Mouse (Mus musculus) left cerebral cortex, postnatal 25 days (tissue): ENCODE measurements around the gene Ccdc69. TPM values are rescaled to one million over a fixed set of nuclear protein-coding genes. Genes with fewer than 3 reads are reported as not detected.

Source experiments
- DNase-seq, 2 experiments: peaks; one replicate each; pipeline ENCODE4 v3.0.0; 2022; ENCODE audit warnings: low spot score in 2 of 2, mixed read lengths in 1 of 2
- intact Hi-C: fragments of 180-260 bp; cut with DNase I; formaldehyde crosslinking; loops from one replicate; pipeline ENCODE4 v1.15.1; 2025
- total RNA-seq, 2 experiments: library from RNA; stranded (reverse); gene quantifications; 2 replicates each; pipeline ENCODE4 v1.2.3; 2021

Gene Ccdc69
- total RNA-seq, 2 experiments from 2014 or later: 0.32 to 0.37 TPM

GRCm38 (mm10) chr11:55060802-55061201 is 17.1 kb downstream of the Ccdc69 start:
- no peak for DNase-seq
- intact Hi-C loops: no loop called here

DNA sequence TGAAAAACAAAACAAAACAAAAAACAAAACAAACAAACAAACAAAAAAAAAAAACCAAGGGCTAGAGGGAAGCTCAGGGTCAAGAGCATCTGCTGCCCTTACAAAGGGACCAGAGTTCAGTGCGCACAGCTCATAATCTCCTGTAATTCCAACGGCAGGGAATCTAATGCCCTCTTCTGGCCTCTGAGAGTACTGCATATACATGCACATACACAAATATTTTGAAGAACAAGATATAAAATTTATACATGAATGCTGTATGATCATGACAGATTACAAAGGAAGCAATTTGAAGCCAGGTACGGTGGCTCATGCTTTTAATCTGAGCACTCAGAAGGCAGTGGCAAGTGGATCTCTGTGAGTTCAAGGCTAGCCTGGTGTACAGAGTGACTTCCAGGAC is 20.4 kb downstream of the Ccdc69 start:
- DNase-seq: no peak
- intact Hi-C loops: no loop called here

DNA sequence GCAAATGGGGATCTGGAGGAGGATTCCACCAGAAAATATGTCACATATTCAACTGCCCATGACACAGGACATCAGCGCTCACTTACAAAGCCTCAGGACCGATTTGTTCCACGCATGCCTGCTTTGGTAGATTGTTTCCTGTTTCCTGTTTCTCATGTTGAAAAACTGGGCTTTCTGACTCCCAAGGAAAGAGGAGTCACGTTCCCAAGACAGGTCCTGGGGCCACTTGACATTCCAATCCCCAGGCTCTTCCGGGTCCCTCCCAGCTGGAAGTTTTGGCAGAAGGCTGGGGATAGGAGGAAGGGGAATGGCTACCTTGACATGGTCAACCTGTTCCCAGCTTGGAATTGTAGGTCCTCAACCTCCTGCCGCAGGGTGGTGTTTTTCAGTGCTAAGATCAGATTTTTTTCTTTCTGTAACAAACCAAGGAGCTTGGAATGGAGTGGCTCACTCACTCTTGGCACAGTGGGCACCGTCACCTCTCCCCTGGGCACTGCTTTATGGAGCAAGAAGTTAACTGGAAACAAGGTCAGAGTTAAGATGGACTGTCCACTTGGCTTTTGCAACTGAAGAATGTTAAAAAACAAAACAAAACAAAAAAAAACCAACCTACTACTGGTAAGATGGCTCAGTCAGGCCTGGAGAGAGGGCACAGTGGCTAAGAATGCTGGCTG is 27.0 kb downstream of the Ccdc69 start:
- DNase-seq: no peak
- intact Hi-C loops: no loop called here

- intact Hi-C loops: loop anchor here (1.0 to 10.0 kb wide), 4 partner anchors 40 to 341 kb away; no protein-coding TSS in a partner anchor
- peak in 1 of 2 experiments; percentile 12 for DNase-seq
Measured at GRCm38 (mm10) chr11:55046600-55046999, 31.3 kb downstream of the Ccdc69 start.

DNA sequence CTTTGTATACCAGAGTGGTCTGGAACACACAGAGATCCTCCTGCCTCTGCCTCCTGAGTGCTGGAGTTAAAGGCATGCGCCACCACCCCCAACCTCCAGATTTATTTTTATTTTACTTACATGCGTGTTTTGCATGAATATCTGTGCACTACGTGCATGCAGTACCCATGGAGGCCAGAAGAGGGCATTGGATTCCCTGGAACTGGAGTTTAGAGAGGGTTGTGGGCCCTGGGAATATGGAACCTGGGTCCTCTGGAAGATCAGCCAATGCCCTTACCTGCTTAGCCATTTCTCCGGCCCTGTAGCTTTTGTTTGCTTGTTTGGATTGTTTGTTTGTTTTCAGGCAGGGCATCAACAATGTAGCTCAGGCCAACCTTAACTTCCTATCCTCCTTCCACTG is 36.6 kb downstream of the Ccdc69 start:
- intact Hi-C loops: loop anchor here (10.0 kb wide), 1 partner anchor 213 kb away; no protein-coding TSS in a partner anchor
- DNase-seq: no peak

GRCm38 (mm10) chr11:55039591-55039990 is 38.3 kb downstream of the Ccdc69 start:
- intact Hi-C loops: loop anchor here (1.0 to 5.0 kb wide), 2 partner anchors 41 to 157 kb away; no protein-coding TSS in a partner anchor

DNA sequence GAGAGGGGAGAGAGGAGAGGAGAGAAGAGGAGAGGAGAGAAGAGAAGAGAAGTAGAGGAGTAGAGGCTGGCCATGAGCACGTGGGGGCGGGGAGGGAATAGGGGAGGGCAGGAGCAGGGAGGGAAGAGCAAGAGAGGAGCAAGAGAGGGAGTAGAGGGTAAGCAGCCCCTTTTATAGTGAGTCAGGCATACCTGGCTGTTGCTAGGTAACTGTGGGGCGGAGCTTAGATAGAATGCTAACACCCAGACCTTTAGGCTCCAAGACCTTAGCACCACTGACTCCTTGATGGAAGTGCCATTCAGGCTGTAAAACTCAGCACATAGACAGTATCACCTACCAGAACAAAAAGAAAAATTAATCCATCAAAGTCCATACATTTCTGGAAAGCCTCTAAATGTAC is 41.3 kb downstream of the Ccdc69 start:
- DNase-seq: no peak
- intact Hi-C loops: loop anchor here (5.0 kb wide), 1 partner anchor 154 kb away; no protein-coding TSS in a partner anchor

More at GRCm38 (mm10) chr11:55039591-55039990, 38.3 kb downstream of the Ccdc69 start:
- peak; percentile 76 to 77 for DNase-seq

DNA sequence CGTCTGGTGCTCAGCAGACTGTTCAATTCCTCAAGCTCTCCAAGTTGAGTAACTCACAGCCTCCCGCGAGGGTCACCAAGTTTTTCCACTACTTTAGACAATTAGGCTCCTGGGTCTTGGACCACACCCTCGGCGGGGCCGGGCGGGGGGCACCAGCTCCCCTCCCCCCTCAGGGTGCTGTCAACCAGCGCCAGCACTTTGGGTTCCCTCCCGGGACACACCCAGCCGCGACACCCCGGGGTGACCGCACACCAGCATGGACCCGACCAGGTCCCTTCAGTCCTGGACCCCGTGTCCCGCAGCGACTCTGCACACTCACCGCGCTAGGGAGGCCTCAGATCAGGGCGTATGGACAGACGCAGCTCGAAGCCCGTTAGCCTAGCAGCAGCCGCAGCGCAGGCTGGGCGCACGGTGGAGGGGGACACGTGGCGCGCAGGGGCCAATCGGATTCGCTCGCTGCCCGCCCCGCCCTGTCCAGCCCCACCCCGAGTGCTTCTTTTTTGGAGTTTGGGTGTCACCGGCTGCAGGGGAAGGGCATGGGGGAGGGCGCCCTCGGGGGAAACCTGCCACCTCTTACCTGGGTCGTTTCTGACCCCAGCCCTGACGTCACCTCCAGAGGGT is 44.8 kb downstream of the Ccdc69 start, which contains the start of gene Anxa6:
Gene Anxa6, minus strand, starts transcription at position 406 of the 621 bp plus-strand sequence.
- peak; percentile 77 to 83 for DNase-seq
- intact Hi-C loops: no loop called here

GRCm38 (mm10) chr11:55032286-55032685 is 45.6 kb downstream of the Ccdc69 start:
- DNase-seq: no peak
- intact Hi-C loops: no loop called here

DNA sequence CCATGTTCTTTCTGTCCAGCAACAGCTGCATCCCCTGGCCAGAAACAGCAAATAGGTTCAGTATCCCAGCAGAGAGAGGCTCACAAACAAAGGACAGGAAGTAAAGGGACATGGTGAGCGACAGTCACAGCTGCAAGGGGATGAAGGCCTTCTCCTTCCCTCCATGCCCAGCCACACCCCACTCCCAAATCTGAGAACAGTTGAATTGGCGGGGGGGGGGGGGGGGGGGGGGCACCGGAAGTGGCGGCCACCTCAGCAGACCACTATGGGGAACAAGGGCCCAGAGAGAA is 46.0 kb downstream of the Ccdc69 start:
- intact Hi-C loops: no loop called here

GRCm38 (mm10) chr11:55031211-55031990 is 46.5 kb downstream of the Ccdc69 start:
- DNase-seq: no peak
- intact Hi-C loops: no loop called here

More for the DNA sequence above, 46.0 kb downstream of the Ccdc69 start:
- no peak for DNase-seq

DNA sequence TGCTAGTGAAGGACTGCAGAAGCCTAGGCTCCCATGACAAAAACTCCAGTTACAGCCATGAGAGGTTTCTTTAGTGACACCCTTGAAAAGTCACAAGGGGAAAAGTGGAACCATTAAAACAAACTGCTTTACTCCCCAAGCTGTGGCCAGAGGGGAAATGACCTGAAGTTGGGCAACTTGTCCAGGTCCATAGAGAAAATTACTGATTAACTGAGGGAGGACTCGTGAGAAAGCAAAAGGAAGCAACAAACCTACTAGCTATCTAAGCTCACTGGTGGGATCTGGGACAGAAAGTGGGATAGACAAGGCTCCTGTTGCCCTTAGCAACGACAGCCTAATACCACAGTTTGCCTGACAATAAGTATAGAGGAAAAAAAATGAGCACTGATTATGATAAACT is 49.4 kb downstream of the Ccdc69 start:
- no peak for DNase-seq
- intact Hi-C loops: no loop called here

GRCm38 (mm10) chr11:55027204-55027855 is 50.6 kb downstream of the Ccdc69 start:
- DNase-seq: no peak
- intact Hi-C loops: no loop called here

GRCm38 (mm10) chr11:55025896-55026295 is 52.0 kb downstream of the Ccdc69 start:
- intact Hi-C loops: no loop called here
- DNase-seq: peak in 1 of 2 experiments; percentile 47

DNA sequence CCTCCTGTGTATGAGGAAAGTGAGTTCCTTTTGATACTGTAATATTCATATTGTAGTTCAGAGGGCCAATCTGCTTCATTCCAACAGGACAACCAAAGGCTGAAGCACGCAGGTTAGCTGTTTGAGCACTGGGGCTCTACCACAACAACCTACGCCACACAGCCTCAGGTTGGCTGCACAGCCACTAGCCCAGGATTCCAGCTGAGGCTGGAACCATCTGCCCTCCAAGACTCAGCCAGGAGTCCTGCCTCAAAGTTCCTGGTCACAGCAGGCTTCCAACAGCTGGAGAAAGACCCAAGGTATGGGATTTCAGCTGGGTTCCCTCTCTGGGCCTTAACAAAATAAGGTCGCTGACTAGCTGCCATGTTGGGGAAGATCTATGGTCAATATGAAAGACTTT is 54.3 kb downstream of the Ccdc69 start:
- intact Hi-C loops: no loop called here
- DNase-seq: no peak

DNA sequence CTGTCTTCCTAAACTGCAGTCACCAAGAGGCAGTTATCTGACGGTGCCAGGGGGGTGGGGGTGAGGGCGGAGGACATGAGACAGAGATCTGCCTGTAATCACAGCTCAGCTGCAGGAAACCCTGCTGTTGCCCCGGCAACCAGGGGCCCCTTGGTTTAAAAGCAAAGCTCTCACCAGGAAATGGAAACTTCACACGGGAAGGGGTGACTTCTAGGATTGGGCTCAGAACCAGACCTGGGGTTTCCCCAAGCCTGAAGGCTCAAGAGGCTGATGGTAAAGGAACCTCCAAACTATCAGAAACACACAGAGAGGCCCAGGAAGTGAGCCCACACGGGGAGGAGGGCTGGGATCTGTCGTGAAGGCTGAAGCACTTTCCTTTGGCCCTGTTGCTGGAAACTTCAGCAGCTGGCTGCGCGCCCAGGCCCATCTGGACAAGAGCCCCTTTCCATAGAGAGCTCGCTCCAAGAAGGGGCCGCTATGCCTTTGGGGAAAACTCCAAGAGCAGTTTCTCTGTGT is 54.8 kb downstream of the Ccdc69 start:
- intact Hi-C loops: no loop called here
- peak in 1 of 2 experiments; percentile 68 for DNase-seq

DNA sequence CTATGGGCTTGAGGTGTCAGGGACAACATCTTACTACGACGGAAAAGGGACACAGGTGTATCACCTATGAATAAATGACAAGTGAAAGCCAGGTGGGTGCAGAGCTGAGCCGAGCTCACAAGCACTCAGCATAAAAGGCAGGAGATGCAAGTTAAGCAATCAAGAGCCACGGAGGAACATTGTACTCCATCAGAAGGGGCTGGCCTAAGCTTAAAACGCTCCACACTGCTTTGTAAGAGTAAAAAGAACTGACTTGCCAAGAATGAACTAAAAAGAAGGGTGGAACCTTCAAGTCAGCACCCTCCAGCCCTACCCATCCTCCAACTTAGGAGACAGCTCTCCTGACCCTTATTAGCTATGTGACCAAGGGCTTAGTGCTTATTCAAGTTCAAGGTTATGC is 55.4 kb downstream of the Ccdc69 start:
- no peak for DNase-seq

DNA sequence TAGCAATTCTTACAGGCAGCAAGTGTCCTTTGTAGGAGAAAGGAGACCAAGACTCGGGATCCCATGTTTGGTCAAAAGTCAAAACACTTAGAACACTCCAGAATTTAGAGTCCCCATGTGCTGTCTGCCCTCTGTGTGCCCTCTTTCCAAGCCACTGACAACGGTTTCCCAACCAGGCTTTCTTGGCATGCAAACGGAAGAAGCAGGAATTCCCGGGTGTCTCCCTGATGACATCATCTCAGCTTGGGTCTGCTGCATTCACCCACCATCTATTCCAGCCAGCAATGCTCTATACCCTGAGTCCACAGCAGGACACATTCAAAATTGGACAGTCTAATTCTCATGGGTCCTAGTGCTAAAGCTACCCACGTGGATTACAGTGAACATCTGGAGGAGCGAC is 56.1 kb downstream of the Ccdc69 start:
- DNase-seq: no peak
- intact Hi-C loops: no loop called here

More for the DNA sequence above, 55.4 kb downstream of the Ccdc69 start:
- intact Hi-C loops: no loop called here

- intact Hi-C loops: no loop called here
- DNase-seq: no peak
Measured at GRCm38 (mm10) chr11:55021458-55021857, 56.5 kb downstream of the Ccdc69 start.

GRCm38 (mm10) chr11:55019711-55020110 is 58.2 kb downstream of the Ccdc69 start:
- intact Hi-C loops: no loop called here
- DNase-seq: no peak
